Mouse (Mus musculus): ENCODE data around the gene Dnttip2.

Gene Dnttip2

GRCm38 (mm10) chr3:122291828-122292227 is 17.6 kb downstream of the Dnttip2 start:
- no peak for DNase-seq

GRCm38 (mm10) chr3:122292300-122293222 is 18.4 kb downstream of the Dnttip2 start:
- DNase-seq, result peak; percentile 91

- DNase-seq, result no peak
These were observed 19.2 kb downstream of the Dnttip2 start for GRCm38 (mm10) chr3:122293223-122293953.

GRCm38 (mm10) chr3:122293954-122294850 is 20.0 kb downstream of the Dnttip2 start, which contains the start of gene Bcar3:
Bcar3 (plus strand) TSS chr3:122294136.
- DNase-seq, result peak; percentile 94

- DNase-seq, result no peak
These were observed 21.3 kb downstream of the Dnttip2 start for GRCm38 (mm10) chr3:122295511-122295910.

GRCm38 (mm10) chr3:122296979-122297378 is 22.8 kb downstream of the Dnttip2 start:
- peak; percentile 22 for DNase-seq

GRCm38 (mm10) chr3:122300983-122301919 is 27.1 kb downstream of the Dnttip2 start:
- peak; percentile 25 for DNase-seq

GRCm38 (mm10) chr3:122304560-122304959 is 30.4 kb downstream of the Dnttip2 start:
- DNase-seq, result no peak

GRCm38 (mm10) chr3:122307894-122308671 is 33.9 kb downstream of the Dnttip2 start:
- DNase-seq, result no peak

GRCm38 (mm10) chr3:122308981-122309380 is 34.8 kb downstream of the Dnttip2 start:
- no peak for DNase-seq

GRCm38 (mm10) chr3:122312078-122312477 is 37.9 kb downstream of the Dnttip2 start:
- peak; percentile 63 for DNase-seq

- DNase-seq, result no peak
These were observed 38.9 kb downstream of the Dnttip2 start for GRCm38 (mm10) chr3:122312936-122313629.

GRCm38 (mm10) chr3:122313936-122314335 is 39.7 kb downstream of the Dnttip2 start:
- no peak for DNase-seq

- DNase-seq, result no peak
These were observed 42.4 kb downstream of the Dnttip2 start for GRCm38 (mm10) chr3:122316621-122317020.

- DNase-seq, result no peak
These were observed 43.2 kb downstream of the Dnttip2 start for GRCm38 (mm10) chr3:122317339-122317738.

GRCm38 (mm10) chr3:122322226-122322625 is 48.0 kb downstream of the Dnttip2 start:
- DNase-seq, result no peak

GRCm38 (mm10) chr3:122323841-122324240 is 49.7 kb downstream of the Dnttip2 start:
- no peak for DNase-seq

- DNase-seq, result no peak
These were observed 50.3 kb downstream of the Dnttip2 start for GRCm38 (mm10) chr3:122324528-122324927.

GRCm38 (mm10) chr3:122330484-122330883 is 56.3 kb downstream of the Dnttip2 start:
- DNase-seq, result no peak

GRCm38 (mm10) chr3:122333493-122333892 is 59.3 kb downstream of the Dnttip2 start:
- DNase-seq, result no peak

Data from cerebellum, adult 11-12 months (tissue).